Mouse (Mus musculus): ENCODE results near the gene Srprb.

The Srprb gene

GRCm38 (mm10) chr9:103201561-103202260, at the start of gene Srprb:
Srprb (minus strand) TSS chr9:103202137.
- peak; percentile 89 for DNase-seq (ENCODE audit: low spot score)

GRCm38 (mm10) chr9:103248618-103249017, 46.7 kb upstream of the Srprb start:
- DNase-seq (ENCODE audit: low spot score): no peak

- DNase-seq (ENCODE audit: low spot score): no peak
These were observed 44.7 kb upstream of the Srprb start for GRCm38 (mm10) chr9:103246526-103247168.

- DNase-seq (ENCODE audit: low spot score): peak; percentile 18
These were observed 41.7 kb upstream of the Srprb start for GRCm38 (mm10) chr9:103243640-103244039.

DNA sequence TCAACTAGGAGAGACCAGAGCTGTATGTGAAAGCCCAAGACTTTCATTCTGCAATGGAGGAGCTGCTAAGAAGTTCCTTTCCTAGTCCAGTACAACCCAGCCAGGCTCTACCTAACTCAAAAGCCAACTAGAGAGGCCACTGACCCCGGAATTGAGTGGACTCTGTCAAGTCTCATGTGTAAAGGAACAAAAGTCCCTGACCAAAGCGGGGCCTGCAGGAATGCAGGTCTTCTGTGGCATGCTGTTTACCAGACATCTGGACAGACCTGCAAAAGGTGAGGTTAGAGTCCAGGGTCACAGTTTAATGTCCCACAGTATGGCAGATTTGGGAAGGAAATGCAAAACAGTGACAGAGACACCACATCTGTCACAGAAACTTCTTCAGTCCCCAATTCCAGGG, 39.3 kb upstream of the Srprb start:
- DNase-seq (ENCODE audit: low spot score): no peak

GRCm38 (mm10) chr9:103239471-103239870, 37.5 kb upstream of the Srprb start:
- no peak for DNase-seq (ENCODE audit: low spot score)

GRCm38 (mm10) chr9:103234565-103235165, 32.7 kb upstream of the Srprb start:
- peak; percentile 90 for DNase-seq (ENCODE audit: low spot score)

DNA sequence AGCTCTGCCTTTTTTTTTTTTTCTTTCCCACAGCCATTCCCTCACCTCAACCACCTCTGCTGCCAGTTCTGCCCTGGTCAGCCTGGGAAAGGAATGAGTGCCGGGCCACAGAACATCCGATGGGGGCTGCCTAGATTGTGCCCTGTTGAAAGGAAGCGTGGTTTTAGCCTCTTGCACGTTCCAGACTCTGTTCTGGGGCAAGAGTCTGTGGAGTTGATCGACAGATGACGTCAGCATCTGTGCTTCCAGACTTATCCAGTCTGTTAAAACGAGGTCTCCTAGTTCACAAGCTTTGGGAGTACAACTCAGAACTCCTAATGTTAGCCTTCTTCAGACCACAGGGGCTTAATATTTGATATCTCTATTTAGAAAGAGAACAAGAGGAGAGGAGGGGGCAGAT, 32.1 kb upstream of the Srprb start:
- DNase-seq (ENCODE audit: low spot score): peak; percentile 86

- no peak for DNase-seq (ENCODE audit: low spot score)
These were observed 31.1 kb upstream of the Srprb start for GRCm38 (mm10) chr9:103233006-103233395.

DNA sequence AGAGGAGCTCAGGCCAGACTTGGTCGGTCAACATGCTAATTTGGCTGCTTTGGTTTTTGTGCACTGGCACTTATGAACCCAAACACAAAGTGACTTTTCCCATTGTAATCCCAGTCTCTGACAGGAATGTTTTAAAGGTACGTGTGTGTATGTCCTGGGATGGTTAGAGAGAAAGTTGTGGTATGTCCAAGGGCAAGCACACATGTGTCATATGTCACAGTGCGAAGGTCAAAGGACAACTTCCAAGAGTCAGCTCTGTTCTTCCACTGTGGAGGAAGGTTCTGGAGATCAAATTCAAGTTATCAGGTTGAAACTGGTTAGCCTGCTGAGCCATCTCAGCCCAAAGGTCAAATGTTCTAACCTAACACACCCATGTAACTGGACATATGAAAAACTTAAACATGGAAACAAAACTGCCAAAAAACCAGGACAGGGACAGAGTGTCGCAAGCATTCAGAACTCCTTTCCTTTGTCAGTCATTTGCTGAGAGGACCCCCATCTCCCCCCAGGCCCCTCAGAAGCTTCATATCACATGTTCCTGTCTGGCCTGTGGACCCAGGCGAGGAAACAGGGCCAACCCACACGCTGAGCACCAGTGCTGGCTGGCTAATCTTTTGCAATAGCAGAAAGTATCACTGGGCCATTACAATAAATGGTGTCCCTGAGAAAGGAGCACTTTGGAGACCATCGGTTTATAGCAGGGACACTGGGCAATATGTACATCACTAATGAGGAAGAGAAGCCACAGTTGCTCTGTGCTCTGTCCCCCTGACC, 30.5 kb upstream of the Srprb start:
- DNase-seq (ENCODE audit: low spot score): peak; percentile 17

DNA sequence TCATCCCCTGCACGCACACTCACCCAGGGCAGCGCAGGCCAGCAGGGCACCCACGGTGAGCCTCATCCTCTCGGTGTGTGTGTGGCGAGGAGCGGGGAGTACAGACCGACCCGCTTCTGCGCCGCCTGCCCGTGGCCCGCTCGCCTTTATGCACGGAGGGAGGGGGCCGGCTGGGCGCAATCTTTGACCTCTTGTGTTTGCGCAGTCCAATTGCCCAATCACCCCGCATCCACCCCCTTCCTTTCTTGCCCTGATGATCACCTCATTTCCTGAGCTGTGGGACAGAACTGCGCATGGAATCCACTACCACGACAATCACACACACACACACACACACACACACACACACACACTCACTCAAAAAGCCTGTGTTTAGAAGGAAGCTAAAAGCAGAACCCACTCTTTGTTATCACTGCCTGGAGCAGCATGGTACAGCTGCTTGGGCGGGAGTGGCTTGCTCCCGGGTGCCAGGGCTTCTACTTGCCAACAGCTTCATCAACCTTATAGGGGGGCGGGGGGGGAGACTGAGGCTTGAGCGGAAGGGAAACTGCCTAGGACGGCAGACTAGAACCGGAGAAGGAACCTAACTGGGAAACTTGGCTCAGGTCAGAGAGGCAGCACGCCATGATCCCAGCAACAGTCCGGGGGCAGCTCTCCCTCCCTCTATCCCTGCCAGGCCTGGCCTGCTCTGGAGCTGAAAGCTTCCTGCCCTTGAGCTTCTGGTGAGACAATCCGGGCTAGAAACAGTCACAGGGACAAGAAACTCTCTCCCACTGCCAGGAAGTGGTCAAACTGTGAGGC, 28.4 kb upstream of the Srprb start, which contains the start of the genes Gm20425 and Trf:
TSS of gene Gm20425 (minus strand) at position 157 of the 801 bp plus-strand sequence.
TSS of gene Trf (minus strand) at position 294 of the 801 bp plus-strand sequence.
- DNase-seq (ENCODE audit: low spot score): no peak

GRCm38 (mm10) chr9:103229037-103229867, 27.3 kb upstream of the Srprb start:
- DNase-seq (ENCODE audit: low spot score): no peak

DNA sequence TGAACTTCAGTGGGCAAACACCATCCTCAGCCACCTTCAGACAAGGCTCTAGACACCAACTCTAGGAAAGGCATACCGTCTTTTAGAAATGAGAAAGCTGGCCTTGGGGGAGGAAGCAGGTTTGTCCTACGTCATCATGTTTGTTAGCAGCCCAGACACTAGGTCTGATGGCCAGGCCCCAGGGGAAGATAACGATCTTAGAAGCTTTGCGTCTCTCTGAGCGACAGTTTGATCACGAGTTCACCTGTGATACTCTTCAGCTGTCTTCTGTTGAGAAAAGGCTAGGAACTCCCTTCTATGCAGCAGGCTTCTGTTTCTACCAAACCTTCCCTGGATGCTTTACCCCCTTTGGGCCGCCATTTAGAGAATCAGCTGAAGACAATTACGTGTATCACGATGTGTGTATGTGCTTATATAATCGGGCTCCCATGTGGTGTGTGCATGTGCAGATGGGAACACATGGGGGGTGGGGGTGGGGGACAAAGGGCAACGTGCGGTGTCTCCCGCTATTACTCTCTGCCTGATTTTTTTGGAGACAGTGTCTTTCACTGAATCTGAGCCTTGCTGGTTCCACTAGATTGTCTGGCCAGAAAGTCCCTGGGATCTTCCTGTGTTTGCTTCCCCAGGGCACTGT, 26.6 kb upstream of the Srprb start:
- DNase-seq (ENCODE audit: low spot score): no peak

DNA sequence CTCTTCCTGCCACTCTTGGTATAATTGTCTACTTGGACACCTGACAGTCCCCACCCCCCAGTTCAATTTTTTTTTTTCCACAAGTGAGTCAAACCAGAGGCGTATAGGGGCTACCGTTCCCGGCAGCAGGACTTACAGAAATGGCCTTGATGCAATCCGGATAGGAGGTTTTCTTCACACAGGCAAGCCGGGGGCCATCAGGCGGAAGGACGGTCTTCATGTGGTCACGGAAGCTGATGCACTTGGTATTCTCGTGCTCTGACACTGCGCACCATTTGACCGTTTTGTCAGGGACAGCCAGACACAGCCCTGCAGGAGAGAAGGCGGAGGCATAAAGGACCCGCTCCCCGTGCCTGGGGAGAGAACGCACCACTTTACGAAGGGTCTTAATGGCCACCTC, 25.8 kb upstream of the Srprb start:
- DNase-seq (ENCODE audit: low spot score): no peak

DNA sequence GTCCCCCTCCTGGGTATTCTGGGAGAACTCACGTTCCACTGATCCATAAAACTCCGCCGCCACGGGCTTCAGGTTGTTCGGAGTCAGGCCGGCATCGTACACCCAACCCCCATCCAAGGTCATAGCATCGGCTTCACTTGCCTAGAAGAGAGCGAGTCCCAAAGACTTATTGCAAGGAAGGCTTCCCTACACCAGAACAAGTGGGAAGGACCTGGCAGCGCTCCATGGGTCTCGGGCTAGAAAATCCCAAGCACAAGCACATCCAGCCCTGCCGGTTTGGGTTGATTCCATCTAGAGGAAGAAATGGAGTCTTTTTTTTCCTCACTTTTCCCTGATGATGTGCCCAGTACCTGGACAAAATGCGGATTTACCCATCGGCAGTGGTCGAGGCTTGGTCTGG, 24.9 kb upstream of the Srprb start:
- DNase-seq (ENCODE audit: low spot score): no peak

DNA sequence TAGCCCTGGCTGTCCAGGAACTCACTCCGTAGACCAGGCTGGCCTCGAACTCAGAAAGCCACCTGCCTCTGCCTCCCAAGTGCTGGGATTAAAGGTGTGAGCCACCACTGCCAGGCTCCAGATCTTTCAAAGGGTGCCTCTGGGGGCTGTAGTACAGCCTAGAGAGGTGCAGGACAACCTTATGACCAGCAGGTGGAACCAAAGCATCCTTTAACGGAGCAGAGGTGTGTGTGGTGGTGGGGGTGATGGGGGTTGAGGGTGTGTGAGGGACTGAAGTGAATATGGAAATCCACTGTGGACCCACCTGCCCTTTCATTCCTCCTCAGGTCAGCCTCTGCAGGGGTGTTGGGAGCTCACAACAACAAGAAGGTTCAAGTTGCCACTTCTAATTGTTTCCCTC, 23.5 kb upstream of the Srprb start:
- DNase-seq (ENCODE audit: low spot score): peak; percentile 66

GRCm38 (mm10) chr9:103224721-103225120, 22.8 kb upstream of the Srprb start:
- no peak for DNase-seq (ENCODE audit: low spot score)

- no peak for DNase-seq (ENCODE audit: low spot score)
These were observed 12.3 kb upstream of the Srprb start for GRCm38 (mm10) chr9:103214281-103214680.

DNA sequence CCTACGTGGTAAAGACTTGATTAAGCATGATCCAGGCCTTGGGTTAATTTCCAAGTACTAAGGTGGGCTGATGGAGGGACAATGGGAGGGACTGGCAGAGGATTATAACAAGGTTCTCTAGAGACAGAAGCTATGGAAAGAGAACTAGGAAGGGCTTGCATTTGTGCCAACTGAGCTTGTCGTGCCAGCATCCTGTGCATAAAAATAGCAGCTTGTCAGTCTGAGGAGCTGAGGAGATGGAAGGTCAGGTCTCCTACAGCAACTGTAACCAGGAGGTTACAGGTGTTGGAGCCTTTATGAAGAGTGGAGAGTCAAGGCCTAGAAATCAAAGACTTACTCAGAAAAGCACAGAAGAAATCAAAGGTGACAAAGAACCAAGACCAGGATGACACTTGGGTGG, 11.7 kb upstream of the Srprb start:
- peak; percentile 19 for DNase-seq (ENCODE audit: low spot score)

Measured in adipocyte (in vitro differentiated cells).